Comparison of ENCODE assay signal across 16 mouse cellular contexts in genomic region chr11:120465521-120465920, GRCm38 (mm10). TPM values are rescaled to one million over a fixed set of nuclear protein-coding genes. Genes with fewer than 3 reads are reported as not detected.
DNase-seq lines count a peak whose midpoint lies in the region; ATAC-seq and TF ChIP-seq lines count a peak whose summit lies in the region.
"Had no signal": no experiment of that assay in that cellular context is flagged by ENCODE, and none has a peak within 500 bp of the region (broad histone marks: within the 10 kb centered on the region; RNA-seq: fewer than 3 reads in every experiment).

No protein-coding gene starts in this region.

- peak overlapping the region; percentile 6; the same call in 1 of the 2 replicates for H3K27ac ChIP-seq in heart, embryonic 13.5 days (replicated peaks)
- no peak overlapping the region for H3K27ac ChIP-seq in lung, embryonic 15.5 days
- no peak overlapping the region for H3K27ac ChIP-seq in embryonic facial prominence, embryonic 10.5 days (replicated peaks)
- no peak overlapping the region for H3K27ac ChIP-seq in limb, embryonic 14.5 days (replicated peaks; ENCODE audit: low read depth, low read length)
- H3K27ac ChIP-seq: forebrain, embryonic 12.5 days had no signal

- WGBS in heart, embryonic 13.5 days: 78% methylated on average over 4 of the region's 4 CpGs
- WGBS in lung, embryonic 15.5 days: 85% methylated on average over 4 of the region's 4 CpGs
- WGBS in embryonic facial prominence, embryonic 10.5 days: 95% methylated on average over 4 of the region's 4 CpGs
- 77% methylated on average over 4 of the region's 4 CpGs for WGBS in limb, embryonic 14.5 days

- intact Hi-C loops in heart, postnatal 36 days (cut with DNase I): no loop called here

- no peak for DNase-seq in heart, postnatal 36 days
- no peak for DNase-seq in lung, postnatal 10 days
- no peak for DNase-seq in embryonic facial prominence, embryonic 10.5 days (ENCODE audit: low spot score)
- no peak for DNase-seq in limb, embryonic 14.5 days (ENCODE audit: low spot score)
- DNase-seq in cerebellum, adult 11-12 months: no peak
- no peak for DNase-seq in right cerebral cortex, postnatal 25 days
- DNase-seq: adrenal gland, postnatal 25 days; gastrocnemius, postnatal 25 days; kidney, postnatal 14 days; lung, postnatal 14 days; retina, postnatal 1 day had no signal

- no peak for ATAC-seq in heart, embryonic 13.5 days (ENCODE audit: extremely low read depth, insufficient number of reproducible peaks, low FRiP score, low TSS enrichment)
- no peak for ATAC-seq in lung, embryonic 15.5 days (ENCODE audit: borderline replicate concordance, extremely low read depth, low FRiP score, low TSS enrichment)
- ATAC-seq in limb, embryonic 14.5 days (ENCODE audit: low FRiP score, low read depth): no peak

- H3K4me3 ChIP-seq in heart, embryonic 13.5 days: peak overlapping the region; percentile 85
- H3K4me3 ChIP-seq in lung, embryonic 15.5 days: 0 out of 2 replicates have a peak overlapping the region, but pooled peaks have one; percentile 96
- H3K4me3 ChIP-seq in embryonic facial prominence, embryonic 10.5 days: peak overlapping the region; percentile 98; the same call in 1 of the 2 replicates
- H3K4me3 ChIP-seq in limb, embryonic 14.5 days (replicated peaks; ENCODE audit: low read length): no peak overlapping the region

- no peaks in the 10 kb centered on the region for H3K9me3 ChIP-seq in heart, embryonic 13.5 days
- H3K9me3 ChIP-seq in lung, embryonic 15.5 days: no peaks in the 10 kb centered on the region
- no peaks in the 10 kb centered on the region for H3K9me3 ChIP-seq in embryonic facial prominence, embryonic 10.5 days
- no peaks in the 10 kb centered on the region for H3K9me3 ChIP-seq in limb, embryonic 14.5 days (ENCODE audit: control insufficient read depth, low read length)
- H3K9me3 ChIP-seq: forebrain, embryonic 12.5 days had no signal

- peaks cover 67% of the 10 kb centered on the region for H3K36me3 ChIP-seq in heart, embryonic 13.5 days
- H3K36me3 ChIP-seq in lung, embryonic 15.5 days: peaks cover 56% of the 10 kb centered on the region
- H3K36me3 ChIP-seq in embryonic facial prominence, embryonic 10.5 days (replicated peaks): peaks cover 70% of the 10 kb centered on the region
- peaks cover 63% of the 10 kb centered on the region for H3K36me3 ChIP-seq in limb, embryonic 14.5 days (ENCODE audit: control insufficient read depth, insufficient read depth, low read length)

- H3K9ac ChIP-seq in heart, embryonic 13.5 days: no peak overlapping the region
- H3K9ac ChIP-seq in lung, embryonic 15.5 days: no peak overlapping the region
- H3K9ac ChIP-seq in limb, embryonic 14.5 days (ENCODE audit: low read depth, low read length, severe bottlenecking): no peak overlapping the region

- peaks cover 25% of the 10 kb centered on the region for H3K4me1 ChIP-seq in heart, embryonic 13.5 days
- H3K4me1 ChIP-seq in lung, embryonic 15.5 days: peaks cover 20% of the 10 kb centered on the region
- peaks cover 27% of the 10 kb centered on the region for H3K4me1 ChIP-seq in embryonic facial prominence, embryonic 10.5 days
- peaks cover 20% of the 10 kb centered on the region for H3K4me1 ChIP-seq in limb, embryonic 14.5 days (ENCODE audit: control insufficient read depth, insufficient read depth, low read length)

- no peak for TF ChIP-seq POLR2A in limb, embryonic 14.5 days (IDR thresholded peaks at IDR 0.05; ENCODE audit: borderline replicate concordance, extremely low read depth, insufficient read depth, insufficient read length)

- H3K4me2 ChIP-seq in heart, embryonic 13.5 days: peak overlapping the region; percentile 95
- H3K4me2 ChIP-seq in lung, embryonic 15.5 days: 0 out of 2 replicates have a peak overlapping the region, but pooled peaks have one; percentile 84
- peak overlapping the region; percentile 88; the same call in 1 of the 2 replicates for H3K4me2 ChIP-seq in limb, embryonic 14.5 days (replicated peaks; ENCODE audit: low read depth, low read length, severe bottlenecking)

- no peaks in the 10 kb centered on the region for H3K27me3 ChIP-seq in heart, embryonic 13.5 days (replicated peaks)
- no peaks in the 10 kb centered on the region for H3K27me3 ChIP-seq in lung, embryonic 15.5 days
- no peaks in the 10 kb centered on the region for H3K27me3 ChIP-seq in embryonic facial prominence, embryonic 10.5 days (replicated peaks; ENCODE audit: low read depth, poor library complexity, severe bottlenecking)
- H3K27me3 ChIP-seq in limb, embryonic 14.5 days (ENCODE audit: control insufficient read depth, insufficient read depth, low read length): no peaks in the 10 kb centered on the region
- H3K27me3 ChIP-seq: CH12.LX; forebrain, embryonic 12.5 days had no signal

RNA-seq across cellular contexts. Expression of gene Arl16, which starts 1.9 kb away (rescaled TPM):
- 36.4 and 39.3 TPM in 2 replicates for polyA plus RNA-seq in heart, embryonic 13.5 days (2015; fragmentation: Nextera tagmentation; extraction: Ambion mirVana)
- 10 to 100 TPM in 1 of 2 experiments, 1 to 10 TPM in 1; 8.6 to 12.2 TPM for total RNA-seq in heart, postnatal 36 days (2021)
- polyA plus RNA-seq in lung, embryonic 15.5 days (2015; fragmentation: Nextera tagmentation; extraction: Ambion mirVana): 43.8 and 44.6 TPM in 2 replicates
- 55.9 and 66.9 TPM in 2 replicates for polyA plus RNA-seq in embryonic facial prominence, embryonic 10.5 days (2016; fragmentation: Nextera tagmentation; extraction: Ambion mirVana)
- 45.2 and 52.7 TPM in 2 replicates for polyA plus RNA-seq in limb, embryonic 14.5 days (2012; rRNA removed)
- polyA plus RNA-seq in limb, embryonic 14.5 days (2014; fragmentation: Nextera tagmentation; extraction: Ambion mirVana): 48.9 and 49.7 TPM in 2 replicates

RNA-seq across cellular contexts. Expression of gene Ccdc137, which starts 7.6 kb away (rescaled TPM):
- 19.1 and 21.1 TPM in 2 replicates for polyA plus RNA-seq in heart, embryonic 13.5 days (2015; fragmentation: Nextera tagmentation; extraction: Ambion mirVana)
- 1 to 10 TPM; 5.9 to 6.4 TPM for total RNA-seq in heart, postnatal 36 days (2021)
- 31.2 and 35.5 TPM in 2 replicates for polyA plus RNA-seq in lung, embryonic 15.5 days (2015; fragmentation: Nextera tagmentation; extraction: Ambion mirVana)
- 49.6 and 50.7 TPM in 2 replicates for polyA plus RNA-seq in embryonic facial prominence, embryonic 10.5 days (2016; fragmentation: Nextera tagmentation; extraction: Ambion mirVana)
- 42.1 and 43.0 TPM in 2 replicates for polyA plus RNA-seq in limb, embryonic 14.5 days (2012; rRNA removed)
- polyA plus RNA-seq in limb, embryonic 14.5 days (2014; fragmentation: Nextera tagmentation; extraction: Ambion mirVana): 29.2 TPM in 2 replicates

RNA-seq across cellular contexts. Expression of gene Oxld1, which starts 7.7 kb away (rescaled TPM):
- polyA plus RNA-seq in heart, embryonic 13.5 days (2015; fragmentation: Nextera tagmentation; extraction: Ambion mirVana): 14.2 and 16.6 TPM in 2 replicates
- total RNA-seq in heart, postnatal 36 days (2021): 10 to 100 TPM; 54.1 to 61.4 TPM
- polyA plus RNA-seq in lung, embryonic 15.5 days (2015; fragmentation: Nextera tagmentation; extraction: Ambion mirVana): 12.7 and 13.0 TPM in 2 replicates
- polyA plus RNA-seq in embryonic facial prominence, embryonic 10.5 days (2016; fragmentation: Nextera tagmentation; extraction: Ambion mirVana): 8.5 and 12.8 TPM in 2 replicates
- 12.3 and 14.7 TPM in 2 replicates for polyA plus RNA-seq in limb, embryonic 14.5 days (2012; rRNA removed)
- 12.8 and 14.3 TPM in 2 replicates for polyA plus RNA-seq in limb, embryonic 14.5 days (2014; fragmentation: Nextera tagmentation; extraction: Ambion mirVana)

RNA-seq across cellular contexts. Expression of gene Pde6g, which starts 12.2 kb away (rescaled TPM):
- polyA plus RNA-seq in heart, embryonic 13.5 days (2015; fragmentation: Nextera tagmentation; extraction: Ambion mirVana): not detected in 2 replicates
- under 1 TPM in 1 of 2 experiments, not detected in 1; 0.75 TPM for total RNA-seq in heart, postnatal 36 days (2021)
- 0.25 and 0.31 TPM in 2 replicates for polyA plus RNA-seq in lung, embryonic 15.5 days (2015; fragmentation: Nextera tagmentation; extraction: Ambion mirVana)
- 0.44 and 0.67 TPM in 2 replicates for polyA plus RNA-seq in embryonic facial prominence, embryonic 10.5 days (2016; fragmentation: Nextera tagmentation; extraction: Ambion mirVana)
- polyA plus RNA-seq in limb, embryonic 14.5 days (2012; rRNA removed): 0.31 and 0.70 TPM in 2 replicates
- polyA plus RNA-seq in limb, embryonic 14.5 days (2014; fragmentation: Nextera tagmentation; extraction: Ambion mirVana): not detected in 2 replicates
- total RNA-seq: common myeloid progenitor, adult 5-6 weeks had no signal

RNA-seq across cellular contexts. Expression of gene Mrpl12, which starts 18.9 kb away (rescaled TPM):
- polyA plus RNA-seq in heart, embryonic 13.5 days (2015; fragmentation: Nextera tagmentation; extraction: Ambion mirVana): 212 and 228 TPM in 2 replicates
- 100 to 1,000 TPM; 222 to 245 TPM for total RNA-seq in heart, postnatal 36 days (2021)
- 125 and 133 TPM in 2 replicates for polyA plus RNA-seq in lung, embryonic 15.5 days (2015; fragmentation: Nextera tagmentation; extraction: Ambion mirVana)
- polyA plus RNA-seq in embryonic facial prominence, embryonic 10.5 days (2016; fragmentation: Nextera tagmentation; extraction: Ambion mirVana): 206 and 216 TPM in 2 replicates
- polyA plus RNA-seq in limb, embryonic 14.5 days (2012; rRNA removed): 87.0 and 101 TPM in 2 replicates
- 127 and 142 TPM in 2 replicates for polyA plus RNA-seq in limb, embryonic 14.5 days (2014; fragmentation: Nextera tagmentation; extraction: Ambion mirVana)
